Mouse (Mus musculus): ENCODE measurements around the gene Fmod. TPM values are rescaled to one million over a fixed set of nuclear protein-coding genes. Genes with fewer than 3 reads are reported as not detected.
A peak's percentile ranks its signal among the peaks of the same experiment; 100 is the strongest.

The Fmod gene
- polyA plus RNA-seq, 1 experiment, result 9.7 TPM

DNA sequence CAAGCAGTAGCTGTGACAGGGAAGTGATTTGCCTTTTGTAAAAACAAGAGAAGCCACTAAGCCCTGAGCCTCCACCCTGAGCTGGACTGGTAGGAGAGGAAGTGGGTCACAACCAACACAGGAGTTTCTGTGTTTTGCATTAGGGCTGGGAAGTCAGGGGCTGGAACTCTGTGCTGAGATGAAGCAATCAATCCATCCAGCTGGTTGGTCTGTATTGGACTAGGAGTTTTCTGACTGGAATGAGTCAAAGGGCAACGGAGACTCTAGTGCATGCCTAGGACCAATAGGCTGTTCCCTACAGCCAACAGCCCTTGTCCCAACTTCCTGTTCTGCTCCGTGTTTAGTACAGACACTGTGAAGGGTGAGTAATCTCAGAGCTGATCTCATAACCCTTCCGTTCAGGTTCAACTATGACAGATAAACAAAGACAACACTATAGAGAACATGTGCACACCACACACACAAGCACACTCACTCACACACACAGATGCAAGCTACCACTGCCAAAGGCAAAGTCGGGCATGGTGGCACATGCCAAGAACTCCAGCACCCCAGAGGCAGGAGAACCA lies 28.3 kb downstream of the Fmod start:
- Histone ChIP-seq H3K4me3 (ENCODE audit: insufficient read depth, low read depth, low read length) (no peak overlapping the region), H3K27ac (ENCODE audit: insufficient read depth, low read depth, low read length) (no peak overlapping the region), H3K36me3 (ENCODE audit: control insufficient read depth, insufficient read depth, low read length) (no peaks in the 10 kb centered on the region), H3K4me1 (ENCODE audit: control insufficient read depth, insufficient read depth, low read length) (peaks cover 21% of the 10 kb centered on the region), H3K27me3 (replicated peaks; ENCODE audit: control insufficient read depth, insufficient read depth, low read length) (no peaks in the 10 kb centered on the region)
- WGBS, result 47% methylated on average over 4 of the region's 4 CpGs
- TF ChIP-seq CTCF (conservative IDR thresholded peaks at IDR 0.05; ENCODE audit: insufficient read depth, insufficient read length, low read depth, low read length) (no peak), POLR2A (IDR thresholded peaks at IDR 0.05; ENCODE audit: low read depth, low read length) (no peak)
- peak; percentile 49 for DNase-seq

DNA sequence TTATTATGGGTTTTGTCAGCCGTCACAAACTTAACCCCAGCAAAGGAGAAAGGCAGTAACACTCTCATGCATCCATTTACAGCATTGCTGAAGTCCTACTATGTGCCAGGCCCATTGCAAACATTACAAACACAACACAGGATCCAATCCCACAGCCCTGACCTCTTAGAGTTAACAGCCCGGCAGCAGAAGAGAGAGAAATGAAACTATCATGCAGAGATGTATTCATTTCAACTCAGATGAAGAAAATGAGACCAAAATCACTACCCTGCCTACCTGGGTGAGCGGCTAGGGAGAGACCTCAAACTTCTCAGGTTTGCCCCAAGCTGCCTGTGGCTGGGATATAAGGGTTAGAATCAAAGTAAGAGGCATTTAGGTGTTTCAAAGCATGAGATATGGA lies 29.5 kb downstream of the Fmod start:
- 62% methylated on average over 3 of the region's 3 CpGs for WGBS
- Histone ChIP-seq H3K36me3 (ENCODE audit: control insufficient read depth, insufficient read depth, low read length) (no peaks in the 10 kb centered on the region), H3K27me3 (replicated peaks; ENCODE audit: control insufficient read depth, insufficient read depth, low read length) (no peaks in the 10 kb centered on the region), H3K27ac (ENCODE audit: insufficient read depth, low read depth, low read length) (0 out of 2 replicates have a peak overlapping the region, but pooled peaks have one; percentile 12), H3K4me3 (ENCODE audit: insufficient read depth, low read depth, low read length) (no peak overlapping the region), H3K4me1 (ENCODE audit: control insufficient read depth, insufficient read depth, low read length) (peaks cover 25% of the 10 kb centered on the region)
- TF ChIP-seq POLR2A (IDR thresholded peaks at IDR 0.05; ENCODE audit: low read depth, low read length) (no peak), CTCF (conservative IDR thresholded peaks at IDR 0.05; ENCODE audit: insufficient read depth, insufficient read length, low read depth, low read length) (no peak)
- no peak for DNase-seq

DNA sequence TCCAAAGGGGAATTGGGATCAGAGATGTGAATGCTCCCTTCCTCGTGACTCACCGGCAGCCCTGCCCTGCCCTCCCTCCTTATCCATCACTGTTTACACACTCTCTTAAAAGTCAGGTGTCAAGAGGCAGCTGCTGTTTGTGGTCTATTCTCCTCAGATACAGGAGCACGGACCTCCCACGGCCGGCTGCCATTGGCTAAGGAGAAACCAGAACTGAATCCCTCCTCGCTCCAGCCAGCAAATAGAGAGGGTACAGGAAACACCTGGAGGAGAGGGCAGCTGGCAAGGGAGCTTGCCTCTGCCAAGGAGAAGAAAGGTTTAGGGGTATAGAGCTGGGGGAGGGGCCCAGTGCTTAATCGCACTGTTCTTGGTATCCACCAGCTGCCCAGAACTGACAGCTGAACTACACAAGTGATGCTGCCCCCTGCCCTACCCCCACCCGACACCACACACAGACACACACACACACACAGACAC lies 30.1 kb downstream of the Fmod start:
- 24% methylated on average over 8 of the region's 8 CpGs for WGBS
- H3K36me3 ChIP-seq (ENCODE audit: control insufficient read depth, insufficient read depth, low read length), result no peaks in the 10 kb centered on the region
- DNase-seq, result peak; percentile 66
- no peak for TF ChIP-seq CTCF (conservative IDR thresholded peaks at IDR 0.05; ENCODE audit: insufficient read depth, insufficient read length, low read depth, low read length)
- TF ChIP-seq POLR2A (IDR thresholded peaks at IDR 0.05; ENCODE audit: low read depth, low read length), result no peak
- peaks cover 25% of the 10 kb centered on the region for H3K4me1 ChIP-seq (ENCODE audit: control insufficient read depth, insufficient read depth, low read length)
- no peak overlapping the region for H3K4me3 ChIP-seq (ENCODE audit: insufficient read depth, low read depth, low read length)
- H3K27ac ChIP-seq (ENCODE audit: insufficient read depth, low read depth, low read length), result no peak overlapping the region
- no peaks in the 10 kb centered on the region for H3K27me3 ChIP-seq (replicated peaks; ENCODE audit: control insufficient read depth, insufficient read depth, low read length)

GRCm38 (mm10) chr1:134070099-134070669 lies 33.1 kb downstream of the Fmod start:
- TF ChIP-seq CTCF (conservative IDR thresholded peaks at IDR 0.05; ENCODE audit: insufficient read depth, insufficient read length, low read depth, low read length) (no peak), POLR2A (IDR thresholded peaks at IDR 0.05; ENCODE audit: low read depth, low read length) (no peak)
- no peak for DNase-seq
- no peaks in the 10 kb centered on the region for H3K27me3 ChIP-seq (replicated peaks; ENCODE audit: control insufficient read depth, insufficient read depth, low read length)
- no peaks in the 10 kb centered on the region for H3K36me3 ChIP-seq (ENCODE audit: control insufficient read depth, insufficient read depth, low read length)
- no peak overlapping the region for H3K4me3 ChIP-seq (ENCODE audit: insufficient read depth, low read depth, low read length)
- WGBS, result 40% methylated on average over 8 of the region's 8 CpGs
- peaks cover 29% of the 10 kb centered on the region for H3K4me1 ChIP-seq (ENCODE audit: control insufficient read depth, insufficient read depth, low read length)
- peak overlapping the region; percentile 68; the same call in 1 of the 2 replicates for H3K27ac ChIP-seq (ENCODE audit: insufficient read depth, low read depth, low read length)

- WGBS, result 54% methylated on average over 10 of the region's 10 CpGs
- Histone ChIP-seq H3K4me1 (ENCODE audit: control insufficient read depth, insufficient read depth, low read length) (peaks cover 29% of the 10 kb centered on the region), H3K36me3 (ENCODE audit: control insufficient read depth, insufficient read depth, low read length) (no peaks in the 10 kb centered on the region), H3K27me3 (replicated peaks; ENCODE audit: control insufficient read depth, insufficient read depth, low read length) (no peaks in the 10 kb centered on the region), H3K4me3 (ENCODE audit: insufficient read depth, low read depth, low read length) (no peak overlapping the region), H3K27ac (ENCODE audit: insufficient read depth, low read depth, low read length) (peak overlapping the region; percentile 68)
- DNase-seq, result peak; percentile 64
- TF ChIP-seq CTCF (conservative IDR thresholded peaks at IDR 0.05; ENCODE audit: insufficient read depth, insufficient read length, low read depth, low read length) (no peak), POLR2A (IDR thresholded peaks at IDR 0.05; ENCODE audit: low read depth, low read length) (no peak)
Observed at GRCm38 (mm10) chr1:134071411-134072018, 34.5 kb downstream of the Fmod start.

- WGBS, result 88% methylated on average over 6 of the region's 6 CpGs
- H3K27ac ChIP-seq (ENCODE audit: insufficient read depth, low read depth, low read length), result peak overlapping the region; percentile 37
- H3K4me1 ChIP-seq (ENCODE audit: control insufficient read depth, insufficient read depth, low read length), result peaks cover 29% of the 10 kb centered on the region
- TF ChIP-seq CTCF (conservative IDR thresholded peaks at IDR 0.05; ENCODE audit: insufficient read depth, insufficient read length, low read depth, low read length) (no peak), POLR2A (IDR thresholded peaks at IDR 0.05; ENCODE audit: low read depth, low read length) (no peak)
- no peak overlapping the region for H3K4me3 ChIP-seq (ENCODE audit: insufficient read depth, low read depth, low read length)
- H3K27me3 ChIP-seq (replicated peaks; ENCODE audit: control insufficient read depth, insufficient read depth, low read length), result no peaks in the 10 kb centered on the region
- peaks cover 2% of the 10 kb centered on the region; the same call in 1 of the 2 replicates for H3K36me3 ChIP-seq (ENCODE audit: control insufficient read depth, insufficient read depth, low read length)
- no peak for DNase-seq
Observed at GRCm38 (mm10) chr1:134073061-134073564, 36.1 kb downstream of the Fmod start.

GRCm38 (mm10) chr1:134073658-134074057 lies 36.6 kb downstream of the Fmod start:
- Histone ChIP-seq H3K4me3 (ENCODE audit: insufficient read depth, low read depth, low read length) (no peak overlapping the region), H3K27me3 (replicated peaks; ENCODE audit: control insufficient read depth, insufficient read depth, low read length) (no peaks in the 10 kb centered on the region), H3K27ac (ENCODE audit: insufficient read depth, low read depth, low read length) (no peak overlapping the region), H3K4me1 (ENCODE audit: control insufficient read depth, insufficient read depth, low read length) (peaks cover 29% of the 10 kb centered on the region), H3K36me3 (ENCODE audit: control insufficient read depth, insufficient read depth, low read length) (peaks cover 2% of the 10 kb centered on the region; the same call in 1 of the 2 replicates)
- WGBS, result 51% methylated on average over 1 of the region's 1 CpGs
- no peak for DNase-seq
- TF ChIP-seq CTCF (conservative IDR thresholded peaks at IDR 0.05; ENCODE audit: insufficient read depth, insufficient read length, low read depth, low read length), result no peak
- no peak for TF ChIP-seq POLR2A (IDR thresholded peaks at IDR 0.05; ENCODE audit: low read depth, low read length)

Data from kidney, adult 2 months (tissue).